Mouse (Mus musculus) lung, postnatal 0 days (tissue): Measurements from ENCODE around the gene Atf7ip.

Source experiments
- CTCF ChIP-seq: IDR thresholded peaks from 2 replicates; pipeline ENCODE4 v1.5.1; 2016; ENCODE audit warnings: antibody characterized with exemption, mild to moderate bottlenecking
- EP300 ChIP-seq: IDR thresholded peaks from 2 replicates; pipeline ENCODE4 v1.6.1; 2016; ENCODE audit warnings: antibody characterized with exemption, mild to moderate bottlenecking, control low read depth

GRCm38 (mm10) chr6:136499292-136499977 is 6.5 kb upstream of the Atf7ip start:
- TF ChIP-seq EP300: no peak
- TF ChIP-seq CTCF: no peak
